Mouse (Mus musculus): ENCODE measurements at regions not wholly inside any gene's neighbourhood (a gene's known extent, or its start where the extent isn't known, plus 50 kb on each side); places are given as distances from the start of the nearest gene placed in this dataset.

DNA sequence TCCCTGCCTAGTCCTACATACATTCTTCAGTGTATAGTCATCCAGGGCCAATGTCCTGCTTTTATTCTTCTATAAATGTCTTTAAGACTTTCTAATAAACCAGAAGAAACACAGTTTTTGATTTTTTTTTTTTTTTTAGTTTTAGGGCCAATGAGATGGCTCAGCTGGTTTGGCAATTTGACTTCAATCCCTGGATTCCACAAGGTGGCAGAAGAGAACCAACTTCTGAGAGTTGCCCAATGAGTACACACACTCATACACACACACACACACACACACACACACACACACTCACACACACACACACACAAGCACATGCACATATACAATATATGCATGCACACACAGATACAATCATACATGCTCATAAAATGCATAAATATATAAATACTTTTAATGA is 251.8 kb downstream of the Itga8 start:
- TF ChIP-seq POLR2A (IDR thresholded peaks at IDR 0.05; ENCODE audit: insufficient read depth, low read depth, low read length) (no peak), CTCF (IDR thresholded peaks at IDR 0.05; ENCODE audit: insufficient read depth, low read depth, low read length) (no peak)
